Mouse (Mus musculus) ES-Bruce4 (cell line): ENCODE data around the gene Gm4567.
"Not testable (repeated sequence)": the region's sequence is repeated elsewhere in the genome, so short reads cannot be mapped to it uniquely, and the experiment has no call there.

Source experiments
- CTCF ChIP-seq: IDR thresholded peaks from one replicate; pipeline ENCODE4 v1.8.1; 2011; ENCODE audit warnings: low read depth, low read length
- EP300 ChIP-seq: IDR thresholded peaks from 2 replicates; pipeline ENCODE4 v1.6.1; 2011; ENCODE audit warnings: low read depth, low read length; ENCODE audit not compliant: insufficient read depth
- POLR2A ChIP-seq: IDR thresholded peaks from one replicate; pipeline ENCODE4 v1.8.1; 2011; ENCODE audit warnings: low read length; ENCODE audit not compliant: insufficient read depth

- TF ChIP-seq CTCF, EP300, POLR2A: not testable (repeated sequence)
These were observed at the start of gene Gm4567 for GRCm38 (mm10) chr7:22719610-22720009.
